Mouse (Mus musculus): ENCODE measurements at regions not wholly inside any gene's neighbourhood (a gene's known extent, or its start where the extent isn't known, plus 50 kb on each side); places are given as distances from the start of the nearest gene placed in this dataset.

DNA sequence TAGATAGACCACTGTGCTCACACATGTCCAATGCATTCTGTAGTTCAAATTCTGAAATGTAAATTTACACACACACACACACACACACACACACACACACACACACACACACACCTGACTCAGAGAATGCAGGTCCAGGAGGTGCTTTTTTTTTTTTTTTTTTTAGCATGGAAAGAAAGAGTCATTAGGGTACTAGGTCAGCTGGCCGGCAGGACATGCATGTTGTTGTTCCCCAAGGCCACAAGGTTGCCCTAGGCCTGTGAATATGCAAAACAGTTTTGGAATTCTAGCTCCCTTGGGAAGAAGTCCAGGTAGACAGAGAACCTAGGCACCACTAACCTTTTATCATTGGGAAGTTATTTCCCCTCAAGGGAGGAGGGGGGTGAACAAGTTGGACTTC lies 184.1 kb upstream of the Marcks start:
- no peak for DNase-seq (ENCODE audit: low spot score in 2 of 2)

DNA sequence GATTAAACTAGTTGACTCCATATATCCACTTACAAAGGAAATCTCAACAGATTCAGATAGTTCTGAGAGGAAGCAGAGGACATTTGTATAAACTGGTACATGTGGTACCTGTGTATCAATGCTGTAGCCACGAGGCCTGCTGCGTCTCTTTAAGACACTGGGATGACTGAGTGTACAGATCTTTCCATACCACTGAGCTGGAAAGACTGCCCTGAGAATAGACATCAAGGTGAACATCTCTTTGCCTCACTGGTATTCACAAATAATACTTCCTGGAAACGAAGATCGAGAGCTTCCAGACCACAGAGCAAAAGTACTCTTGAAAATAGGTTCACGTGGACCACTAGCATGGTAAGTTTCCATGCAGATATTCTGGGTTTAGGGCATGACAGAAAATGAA lies 183.6 kb upstream of the Marcks start:
- DNase-seq (ENCODE audit: low spot score in 2 of 2), result no peak

DNA sequence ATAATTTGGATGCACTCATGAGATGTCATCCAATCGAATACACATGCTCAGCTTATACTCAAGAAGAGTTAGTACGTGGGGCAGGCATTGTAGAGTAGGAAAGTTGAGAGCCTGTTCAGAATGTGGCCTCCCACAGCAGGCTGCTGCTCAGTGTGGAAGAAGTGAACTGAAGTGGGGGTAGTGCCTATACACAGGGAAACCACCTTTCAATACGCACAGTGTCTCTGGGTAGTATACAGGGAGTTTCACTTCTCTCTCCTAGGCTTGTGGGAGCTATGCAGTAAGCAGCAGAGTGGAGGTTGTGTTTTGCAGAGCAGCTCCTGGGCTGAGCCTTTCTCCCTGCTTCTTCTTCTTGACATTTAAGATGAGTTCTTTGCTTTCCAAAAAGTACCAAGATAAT lies 182.5 kb upstream of the Marcks start:
- no peak for DNase-seq (ENCODE audit: low spot score in 2 of 2)

DNA sequence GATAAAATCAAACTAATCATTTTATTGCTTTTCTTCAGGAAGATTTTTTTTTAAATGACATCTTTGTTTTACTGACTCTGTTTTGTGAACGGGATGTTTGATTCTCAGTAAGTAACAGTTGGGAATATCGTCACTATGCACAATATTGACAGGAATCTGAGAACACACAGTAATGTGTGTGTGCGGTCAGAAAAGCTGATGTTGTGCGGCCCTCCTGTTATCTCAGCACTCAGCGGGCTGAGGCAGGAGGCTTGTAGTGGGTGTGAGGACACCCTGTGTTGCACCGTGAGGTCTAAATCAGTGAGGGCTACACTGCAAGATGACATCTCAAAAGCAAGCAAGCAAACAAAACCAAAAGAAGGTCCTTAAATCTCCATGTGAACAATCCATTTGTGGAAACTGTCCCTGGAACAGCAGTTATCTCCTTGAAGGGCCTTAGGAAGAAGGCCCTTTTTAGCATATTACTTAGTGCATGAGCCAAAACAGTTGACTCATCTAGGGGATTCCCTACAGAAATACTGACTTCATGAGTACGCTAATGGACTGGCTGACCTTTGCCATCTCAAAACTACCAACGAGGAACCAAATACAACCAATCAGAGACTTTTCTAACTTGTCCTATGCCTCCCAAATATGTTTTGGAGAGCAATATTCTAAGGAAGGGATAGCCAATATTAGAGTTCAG lies 181.2 kb upstream of the Marcks start:
- DNase-seq (ENCODE audit: low spot score in 2 of 2), result no peak

- DNase-seq (ENCODE audit: low spot score in 2 of 2), result no peak
Measured at GRCm38 (mm10) chr10:37316701-37317100, 178.0 kb upstream of the Marcks start.

DNA sequence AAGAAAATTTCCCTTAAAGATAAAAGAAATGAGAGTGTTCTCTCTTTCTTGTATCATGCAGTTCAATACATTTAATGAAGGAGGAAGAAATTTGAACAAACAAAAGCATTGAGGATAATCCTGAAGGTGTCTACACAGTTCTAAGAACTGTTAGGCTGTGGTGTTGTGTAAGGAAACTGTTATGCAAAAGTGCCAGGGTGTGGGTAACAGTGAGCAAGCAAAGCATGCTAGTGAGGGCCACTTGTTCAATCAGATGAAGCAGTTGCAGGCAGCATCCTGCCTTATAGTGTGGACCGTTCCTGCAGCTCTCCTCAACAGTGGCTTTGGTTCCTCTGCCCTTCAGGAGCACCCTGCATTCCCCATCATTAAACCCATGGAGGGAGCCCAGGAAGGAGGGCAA lies 177.1 kb upstream of the Marcks start:
- no peak for DNase-seq (ENCODE audit: low spot score in 2 of 2)

- peak; percentile 31 for DNase-seq (ENCODE audit: low spot score in 2 of 2)
Measured at GRCm38 (mm10) chr10:37314746-37315430, 176.2 kb upstream of the Marcks start.

GRCm38 (mm10) chr10:37313461-37313860 lies 174.7 kb upstream of the Marcks start:
- no peak for DNase-seq (ENCODE audit: low spot score in 2 of 2)

GRCm38 (mm10) chr10:37310266-37310945 lies 171.7 kb upstream of the Marcks start:
- DNase-seq (ENCODE audit: low spot score in 2 of 2), result no peak

DNA sequence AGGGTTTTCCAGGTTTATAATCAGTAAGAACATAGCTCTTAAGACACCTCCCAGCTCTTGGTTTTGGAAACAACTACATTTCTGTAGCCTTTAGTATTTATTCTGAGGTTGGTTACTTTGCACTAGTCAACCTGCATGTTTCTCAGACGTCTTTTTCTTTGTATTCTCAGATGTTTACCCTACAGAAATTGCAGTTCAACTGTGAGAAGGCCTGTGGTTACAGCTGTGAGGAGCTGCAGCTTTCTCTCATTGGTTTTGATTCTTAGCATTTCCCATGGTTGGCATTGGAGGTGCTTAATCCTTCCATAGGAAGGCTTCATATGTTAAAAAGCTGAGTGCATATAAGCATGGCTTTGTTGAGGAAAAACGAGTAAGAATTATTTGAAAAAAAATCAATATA lies 165.9 kb upstream of the Marcks start:
- DNase-seq (ENCODE audit: low spot score in 2 of 2), result no peak

- no peak for DNase-seq (ENCODE audit: low spot score in 2 of 2)
Measured at GRCm38 (mm10) chr10:37300181-37300889, 161.6 kb upstream of the Marcks start.

DNA sequence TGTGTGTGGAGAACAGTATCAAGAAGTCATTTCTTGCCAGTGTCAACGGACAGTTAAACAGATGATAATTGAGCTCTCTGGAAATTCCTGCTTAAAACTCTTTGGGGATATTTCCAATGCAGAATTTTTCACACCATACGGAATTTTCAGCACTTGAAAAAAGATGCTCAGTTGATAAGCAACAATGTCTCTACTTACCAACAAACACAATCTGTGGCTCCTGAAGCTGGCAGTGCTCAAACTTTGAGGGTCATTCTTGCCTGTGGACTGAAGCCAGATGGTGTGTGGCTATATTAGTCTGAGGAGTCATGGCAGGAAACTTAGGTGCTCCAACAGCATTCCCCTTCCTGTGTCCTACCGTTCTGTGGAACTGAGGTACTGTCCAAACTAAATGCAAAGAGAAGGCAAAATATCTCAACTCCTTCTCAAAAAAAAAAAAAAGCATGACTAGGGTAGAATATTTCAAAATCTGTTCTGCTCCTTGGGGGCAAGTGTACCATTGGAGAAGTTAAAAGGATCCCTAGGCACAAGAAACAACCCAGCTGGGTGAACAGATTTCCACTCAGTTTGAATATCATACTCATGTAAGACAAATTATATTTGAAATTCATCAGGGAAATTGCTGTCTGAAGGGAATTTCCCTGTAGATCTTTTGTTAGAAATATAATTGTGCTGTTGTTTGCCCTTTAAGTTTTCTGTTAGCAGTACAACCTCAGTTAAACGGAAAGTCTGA lies 160.1 kb upstream of the Marcks start:
- no peak for DNase-seq (ENCODE audit: low spot score in 2 of 2)

- no peak for DNase-seq (ENCODE audit: low spot score in 2 of 2)
Measured at GRCm38 (mm10) chr10:37294231-37294630, 155.5 kb upstream of the Marcks start.

DNA sequence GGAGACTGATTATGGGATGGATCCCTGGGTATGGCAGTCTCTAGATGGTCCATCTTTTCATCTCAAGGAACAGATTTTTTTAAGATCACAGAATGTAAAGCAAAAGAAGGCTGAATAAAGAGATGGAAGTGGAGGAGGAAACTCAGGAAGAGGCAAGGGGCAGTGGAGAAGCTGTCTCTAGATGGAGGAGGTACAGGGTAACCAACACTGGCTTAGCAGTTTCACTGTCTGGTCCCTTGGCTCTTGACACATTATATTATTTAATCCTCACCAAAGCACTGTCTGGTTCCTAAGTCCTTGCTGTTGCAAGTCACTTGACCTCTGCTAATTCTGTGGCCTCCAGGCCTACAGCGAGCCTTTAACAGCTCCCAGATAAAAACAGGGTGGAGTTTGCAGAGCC lies 154.6 kb upstream of the Marcks start:
- DNase-seq (ENCODE audit: low spot score in 2 of 2), result no peak

DNA sequence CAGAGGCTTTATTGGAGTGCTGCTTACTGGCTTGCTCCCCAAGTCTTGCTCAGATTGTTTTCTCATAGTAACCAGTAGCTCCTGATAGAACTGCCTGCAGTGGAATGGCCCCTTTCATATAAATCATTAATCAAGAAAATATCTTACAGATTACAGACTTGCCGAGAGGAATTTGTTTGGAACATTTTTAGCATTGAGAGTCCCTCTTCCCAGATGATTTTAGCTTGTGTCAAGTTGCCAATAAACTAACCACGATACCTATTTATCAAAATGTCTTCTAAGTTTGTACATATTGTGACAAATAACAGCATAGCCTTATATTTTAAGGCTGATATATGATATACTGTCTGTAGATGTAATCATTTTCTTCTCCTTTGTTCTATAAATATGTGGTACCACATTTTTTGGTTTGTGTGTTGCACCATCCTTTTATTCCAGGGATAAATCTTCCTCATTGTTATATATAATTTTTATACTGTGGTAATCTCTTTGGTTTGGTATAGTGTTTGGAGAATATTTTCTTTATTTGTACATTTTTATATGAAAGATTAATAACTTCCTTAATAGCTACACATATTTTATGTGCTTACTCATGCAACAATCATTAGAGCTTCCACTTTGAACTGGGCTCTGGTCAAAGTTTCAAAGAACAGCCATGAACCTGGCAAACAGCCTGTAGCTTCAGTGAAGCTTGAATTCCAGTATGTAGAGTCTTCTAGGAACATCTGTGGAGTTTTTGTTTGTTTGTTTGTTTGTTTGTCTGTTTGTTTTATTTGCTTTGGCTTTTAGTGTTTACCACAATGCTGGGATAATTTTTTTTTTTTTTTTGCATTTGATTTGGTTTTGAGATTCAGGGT lies 153.1 kb upstream of the Marcks start:
- no peak for DNase-seq (ENCODE audit: low spot score in 2 of 2)

GRCm38 (mm10) chr10:37289964-37290704 lies 151.4 kb upstream of the Marcks start:
- no peak for DNase-seq (ENCODE audit: low spot score in 2 of 2)

GRCm38 (mm10) chr10:37286305-37286704 lies 147.6 kb upstream of the Marcks start:
- DNase-seq (ENCODE audit: low spot score in 2 of 2), result no peak

DNA sequence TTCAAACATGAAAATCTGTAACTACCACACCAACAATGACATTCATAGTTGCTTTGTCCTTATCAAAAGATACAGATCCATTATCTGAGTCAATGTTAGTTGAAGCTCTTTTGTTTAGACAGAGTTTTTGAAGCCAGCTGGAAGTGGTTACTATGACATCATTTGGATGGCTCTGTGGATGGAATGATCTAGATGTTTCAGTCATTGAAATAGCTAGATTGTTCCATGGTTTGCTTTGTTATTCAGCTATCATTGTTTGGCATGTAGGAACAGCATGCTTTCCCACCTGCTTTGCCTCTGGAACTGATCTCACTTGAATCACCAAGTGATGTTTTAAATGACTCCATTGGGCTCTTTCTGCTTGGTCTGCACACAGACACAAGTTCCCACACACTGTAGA lies 144.2 kb upstream of the Marcks start:
- DNase-seq (ENCODE audit: low spot score in 2 of 2), result no peak

GRCm38 (mm10) chr10:37280823-37281222 lies 142.1 kb upstream of the Marcks start:
- no peak for DNase-seq (ENCODE audit: low spot score in 2 of 2)
